Mouse (Mus musculus): Measurements from ENCODE around the gene Gm9821.

Gene Gm9821

GRCm38 (mm10) chr2:91945483-91945882 is at the start of gene Gm9821:
Gene Gm9821, plus strand, starts transcription at chr2:91945703.
- DNase-seq (ENCODE audit: low spot score in 2 of 2), result no peak

GRCm38 (mm10) chr2:91897968-91898367 is 47.5 kb upstream of the Gm9821 start:
- DNase-seq (ENCODE audit: low spot score in 2 of 2), result no peak

- DNase-seq (ENCODE audit: low spot score in 2 of 2), result no peak
Observed at GRCm38 (mm10) chr2:91899141-91899540, 46.4 kb upstream of the Gm9821 start.

- no peak for DNase-seq (ENCODE audit: low spot score in 2 of 2)
Observed at GRCm38 (mm10) chr2:91900431-91900830, 45.1 kb upstream of the Gm9821 start.

- no peak for DNase-seq (ENCODE audit: low spot score in 2 of 2)
Observed at GRCm38 (mm10) chr2:91902336-91902735, 43.2 kb upstream of the Gm9821 start.

GRCm38 (mm10) chr2:91903171-91903925 is 42.2 kb upstream of the Gm9821 start:
- DNase-seq (ENCODE audit: low spot score in 2 of 2), result no peak

- no peak for DNase-seq (ENCODE audit: low spot score in 2 of 2)
Observed at GRCm38 (mm10) chr2:91904618-91905307, 40.7 kb upstream of the Gm9821 start.

- DNase-seq (ENCODE audit: low spot score in 2 of 2), result no peak
Observed at GRCm38 (mm10) chr2:91906141-91906540, 39.4 kb upstream of the Gm9821 start.

- no peak for DNase-seq (ENCODE audit: low spot score in 2 of 2)
Observed at GRCm38 (mm10) chr2:91912616-91913015, 32.9 kb upstream of the Gm9821 start.

- DNase-seq (ENCODE audit: low spot score in 2 of 2), result no peak
Observed at GRCm38 (mm10) chr2:91913328-91914110, 32.0 kb upstream of the Gm9821 start.

- DNase-seq (ENCODE audit: low spot score in 2 of 2), result no peak
Observed at GRCm38 (mm10) chr2:91916346-91916977, 29.0 kb upstream of the Gm9821 start.

- no peak for DNase-seq (ENCODE audit: low spot score in 2 of 2)
Observed at GRCm38 (mm10) chr2:91917096-91917495, 28.4 kb upstream of the Gm9821 start.

GRCm38 (mm10) chr2:91920130-91920529 is 25.4 kb upstream of the Gm9821 start:
- no peak for DNase-seq (ENCODE audit: low spot score in 2 of 2)

- DNase-seq (ENCODE audit: low spot score in 2 of 2), result peak in 1 of 2 experiments; percentile 46
Observed at GRCm38 (mm10) chr2:91921181-91921789, 24.2 kb upstream of the Gm9821 start.

- no peak for DNase-seq (ENCODE audit: low spot score in 2 of 2)
Observed at GRCm38 (mm10) chr2:91921790-91922570, 23.5 kb upstream of the Gm9821 start.

- DNase-seq (ENCODE audit: low spot score in 2 of 2), result no peak
Observed at GRCm38 (mm10) chr2:91922586-91923414, 22.7 kb upstream of the Gm9821 start.

GRCm38 (mm10) chr2:91923415-91924337 is 21.8 kb upstream of the Gm9821 start:
- peak in 1 of 2 experiments; percentile 54 for DNase-seq (ENCODE audit: low spot score in 2 of 2)

GRCm38 (mm10) chr2:91924726-91925125 is 20.8 kb upstream of the Gm9821 start:
- DNase-seq (ENCODE audit: low spot score in 2 of 2), result no peak

GRCm38 (mm10) chr2:91925442-91925841 is 20.1 kb upstream of the Gm9821 start:
- DNase-seq (ENCODE audit: low spot score in 2 of 2), result no peak

Measured in spleen, postnatal 14 days (tissue).